Mouse (Mus musculus) midbrain, embryonic 10.5 days (tissue): ENCODE data around the gene Lsm10. TPM values are rescaled to one million over a fixed set of nuclear protein-coding genes. Genes with fewer than 3 reads are reported as not detected.
A peak's percentile ranks its signal among the peaks of the same experiment; 100 is the strongest.

Experiments
- DNase-seq: peaks from one replicate; pipeline ENCODE4 v3.0.0-alpha.2; 2017; ENCODE audit warnings: low spot score
- H3K27ac ChIP-seq: fragments of 300-500 bp; sonication (generic); replicated peaks from 2 replicates; pipeline ENCODE4 v1.5.1; 2016; ENCODE audit warnings: mild to moderate bottlenecking
- H3K27me3 ChIP-seq: fragments of 300-500 bp; sonication (generic); 2 replicates; pipeline ENCODE4 v1.6.1; 2016; ENCODE audit warnings: low read depth, mild to moderate bottlenecking; ENCODE audit not compliant: poor library complexity, severe bottlenecking
- H3K36me3 ChIP-seq: fragments of 300-500 bp; sonication (generic); 2 replicates; pipeline ENCODE4 v1.6.1; 2016; ENCODE audit warnings: mild to moderate bottlenecking, moderate library complexity
- H3K4me1 ChIP-seq: fragments of 300-500 bp; sonication (generic); 2 replicates; pipeline ENCODE4 v1.6.1; 2016
- H3K4me3 ChIP-seq: fragments of 300-500 bp; sonication (generic); 2 replicates; pipeline ENCODE4 v1.5.1; 2016; ENCODE audit warnings: mild to moderate bottlenecking, moderate library complexity
- H3K9me3 ChIP-seq: fragments of 300-500 bp; sonication (generic); replicated peaks from 2 replicates; pipeline ENCODE4 v1.6.1; 2016; ENCODE audit warnings: mild to moderate bottlenecking
- WGBS: fragments of 180-500 bp; shearing (Covaris S2); methylation state at CpG from one replicate; pipeline ENCODE4 v1.1.7; 2016; 5-methylcytosine and 5-hydroxymethylcytosine counted together
- polyA plus RNA-seq: library from polyadenylated mRNA; unstranded; fragments of >200 nt; fragmentation: Nextera tagmentation; extraction: Ambion mirVana; gene quantifications from 2 replicates; pipeline ENCODE4 v1.2.1, GENCODE M21; 2016

Gene Lsm10
- polyA plus RNA-seq, 1 experiment from 2014 or later = 48.6 TPM

- 93% methylated on average over 4 of the region's 4 CpGs for WGBS
- Histone ChIP-seq H3K27ac (no peak overlapping the region), H3K36me3 (peaks cover 88% of the 10 kb centered on the region), H3K27me3 (no peaks in the 10 kb centered on the region), H3K9me3 (no peaks in the 10 kb centered on the region), H3K4me1 (peaks cover 13% of the 10 kb centered on the region), H3K4me3 (no peak overlapping the region)
- DNase-seq = no peak
Observed at GRCm38 (mm10) chr4:126134639-126135038, 38.2 kb downstream of the Lsm10 start.

- Histone ChIP-seq H3K4me3 (no peak overlapping the region), H3K27ac (no peak overlapping the region), H3K9me3 (no peaks in the 10 kb centered on the region), H3K4me1 (no peaks in the 10 kb centered on the region; the same call in 1 of the 2 replicates), H3K27me3 (no peaks in the 10 kb centered on the region), H3K36me3 (peaks cover 76% of the 10 kb centered on the region)
- 84% methylated on average over 4 of the region's 4 CpGs for WGBS
- DNase-seq = no peak
Observed at GRCm38 (mm10) chr4:126137773-126138172, 41.4 kb downstream of the Lsm10 start.

GRCm38 (mm10) chr4:126141021-126141420 is 44.6 kb downstream of the Lsm10 start:
- no peaks in the 10 kb centered on the region for H3K4me1 ChIP-seq
- 0 out of 2 replicates have a peak, but pooled peaks cover 2% of the 10 kb centered on the region for H3K27me3 ChIP-seq
- 79% methylated on average over 5 of the region's 5 CpGs for WGBS
- H3K4me3 ChIP-seq = no peak overlapping the region
- no peak overlapping the region for H3K27ac ChIP-seq
- no peaks in the 10 kb centered on the region for H3K9me3 ChIP-seq
- no peak for DNase-seq
- peaks cover 44% of the 10 kb centered on the region for H3K36me3 ChIP-seq

- Histone ChIP-seq H3K4me1 (peaks cover 38% of the 10 kb centered on the region), H3K4me3 (no peak overlapping the region), H3K27ac (no peak overlapping the region), H3K27me3 (peaks cover 44% of the 10 kb centered on the region), H3K36me3 (peaks cover 2% of the 10 kb centered on the region), H3K9me3 (no peaks in the 10 kb centered on the region)
- 66% methylated on average over 4 of the region's 4 CpGs for WGBS
- no peak for DNase-seq
Observed at GRCm38 (mm10) chr4:126145396-126145795, 49.0 kb downstream of the Lsm10 start.

- H3K27ac ChIP-seq = peak overlapping the region; percentile 65
- no peaks in the 10 kb centered on the region for H3K36me3 ChIP-seq
- WGBS = 48% methylated on average over 9 of the region's 9 CpGs
- peaks cover 61% of the 10 kb centered on the region for H3K27me3 ChIP-seq
- H3K9me3 ChIP-seq = no peaks in the 10 kb centered on the region
- no peak for DNase-seq
- H3K4me3 ChIP-seq = peak overlapping the region; percentile 61; the same call in 1 of the 2 replicates
- H3K4me1 ChIP-seq = peaks cover 47% of the 10 kb centered on the region
Observed at GRCm38 (mm10) chr4:126146974-126147532, 50.6 kb downstream of the Lsm10 start.

- H3K36me3 ChIP-seq = no peaks in the 10 kb centered on the region
- peak; percentile 74 for DNase-seq
- H3K27me3 ChIP-seq = peaks cover 65% of the 10 kb centered on the region
- H3K9me3 ChIP-seq = no peaks in the 10 kb centered on the region
- peak within 1 kb of the TSS; percentile 61 for H3K4me3 ChIP-seq
- peak within 1 kb of the TSS; percentile 80 for H3K27ac ChIP-seq
- peaks cover 47% of the 10 kb centered on the region for H3K4me1 ChIP-seq
- 2% methylated on average over 24 of the region's 24 CpGs for WGBS
Observed at GRCm38 (mm10) chr4:126147533-126148160, 51.2 kb downstream of the Lsm10 start, which contains the start of gene Eva1b. Gene Eva1b, plus strand, starts transcription at chr4:126147744.

Other genes starting within 250 kb of the Lsm10 start
- 0.48 and 0.75 TPM in 2 replicates for gene Csf3r, start 72.1 kb upstream of the Lsm10 start, polyA plus RNA-seq
- gene Mrps15, start 49.7 kb upstream of the Lsm10 start, polyA plus RNA-seq = 138 and 153 TPM in 2 replicates
- gene Oscp1, start 38.1 kb upstream of the Lsm10 start, polyA plus RNA-seq = 33.2 and 34.7 TPM in 2 replicates
- gene Stk40, start 7.3 kb downstream of the Lsm10 start, polyA plus RNA-seq = 45.0 and 48.9 TPM in 2 replicates
- gene Eva1b, start 51.1 kb downstream of the Lsm10 start, polyA plus RNA-seq = 22.1 and 25.0 TPM in 2 replicates
- 0.79 and 1.3 TPM in 2 replicates for gene Sh3d21, start 66.9 kb downstream of the Lsm10 start, polyA plus RNA-seq
- gene Thrap3, start 106.1 kb downstream of the Lsm10 start, polyA plus RNA-seq = 244 and 256 TPM in 2 replicates
- 59.8 and 69.7 TPM in 2 replicates for gene Map7d1, start 159.7 kb downstream of the Lsm10 start, polyA plus RNA-seq
- 85.2 and 94.4 TPM in 2 replicates for gene Trappc3, start 165.7 kb downstream of the Lsm10 start, polyA plus RNA-seq
- 2.8 and 6.5 TPM in 2 replicates for gene Col8a2, start 190.2 kb downstream of the Lsm10 start, polyA plus RNA-seq
- 80.8 and 88.4 TPM in 2 replicates for gene Adprhl2, start 225.1 kb downstream of the Lsm10 start, polyA plus RNA-seq
- 1.1 and 1.9 TPM in 2 replicates for gene Tekt2, start 229.1 kb downstream of the Lsm10 start, polyA plus RNA-seq